In genomic region chr8:70538024-70538579, GRCm38 (mm10) we compare ENCODE assay signal across 8 mouse cellular contexts. TPM values are rescaled to one million over a fixed set of nuclear protein-coding genes. Genes with fewer than 3 reads are reported as not detected.
DNase-seq lines count a peak whose midpoint lies in the region; ATAC-seq and TF ChIP-seq lines count a peak whose summit lies in the region.

No protein-coding gene starts in this region.

- H3K27me3 ChIP-seq in hindbrain, postnatal 0 days (ENCODE audit: insufficient read depth, low read length) = no peaks in the 10 kb centered on the region
- H3K27me3 ChIP-seq in liver, embryonic 13.5 days = no peaks in the 10 kb centered on the region

- no peak for ATAC-seq in hindbrain, postnatal 0 days
- ATAC-seq in liver, embryonic 13.5 days (ENCODE audit: low read depth) = 0 out of 2 replicates have a peak, but pooled peaks have one; percentile 9
- peak; percentile 49 for ATAC-seq in monocyte, adult 5-6 weeks (replicated peaks; ENCODE audit: insufficient number of reproducible peaks, low FRiP score, low TSS enrichment, poor library complexity, severe bottlenecking)

- 17% methylated on average over 24 of the region's 24 CpGs for WGBS in hindbrain, postnatal 0 days
- 15% methylated on average over 24 of the region's 24 CpGs for WGBS in liver, embryonic 13.5 days (ENCODE audit: insufficient replicate concordance)

- TF ChIP-seq CTCF in layer of hippocampus, adult 2 months (conservative IDR thresholded peaks at IDR 0.05) = no peak
- no peak for TF ChIP-seq CTCF in hindbrain, postnatal 0 days (IDR thresholded peaks at IDR 0.05; ENCODE audit: low read depth)

- no peak for DNase-seq in layer of hippocampus, adult 2 months (ENCODE audit: low spot score in 2 of 2)
- no peak for DNase-seq in layer of hippocampus, postnatal 25 days (ENCODE audit: extremely low spot score in 1 of 2, low spot score in 1 of 2)
- DNase-seq in cerebellum, postnatal 10 days = peak; percentile 59 to 61
- DNase-seq in gastrocnemius, adult 8-10 months (ENCODE audit: low spot score in 2 of 2) = peak; percentile 59 to 66
- peak; percentile 58 for DNase-seq in hindbrain, postnatal 0 days (ENCODE audit: low spot score)
- DNase-seq in liver, embryonic 13.5 days = peak; percentile 56
- peak; percentile 46 for DNase-seq in thymus, postnatal 14 days

- peaks cover 22% of the 10 kb centered on the region for H3K36me3 ChIP-seq in hindbrain, postnatal 0 days (ENCODE audit: insufficient read depth, low read length)
- H3K36me3 ChIP-seq in liver, embryonic 13.5 days = peaks cover 41% of the 10 kb centered on the region

- peak overlapping the region; percentile 97 for H3K4me2 ChIP-seq in hindbrain, postnatal 0 days (ENCODE audit: low read depth, low read length)
- peak overlapping the region; percentile 99 for H3K4me2 ChIP-seq in liver, embryonic 13.5 days

- peak overlapping the region; percentile 45 for H3K9ac ChIP-seq in hindbrain, postnatal 0 days (replicated peaks; ENCODE audit: low read length)
- H3K9ac ChIP-seq in liver, embryonic 13.5 days = peak overlapping the region; percentile 79

- no peaks in the 10 kb centered on the region for H3K9me3 ChIP-seq in hindbrain, postnatal 0 days (ENCODE audit: low read length)
- H3K9me3 ChIP-seq in liver, embryonic 13.5 days (replicated peaks) = no peaks in the 10 kb centered on the region

- peak overlapping the region; percentile 99 for H3K4me3 ChIP-seq in layer of hippocampus, adult 2 months
- H3K4me3 ChIP-seq in hindbrain, postnatal 0 days (ENCODE audit: low read length) = peak overlapping the region; percentile 82
- peak overlapping the region; percentile 93 for H3K4me3 ChIP-seq in liver, embryonic 13.5 days (replicated peaks)

- peaks cover 14% of the 10 kb centered on the region; the same call in 1 of the 2 replicates for H3K4me1 ChIP-seq in hindbrain, postnatal 0 days (ENCODE audit: insufficient read depth, low read length)
- H3K4me1 ChIP-seq in liver, embryonic 13.5 days (replicated peaks) = peaks cover 42% of the 10 kb centered on the region

- H3K27ac ChIP-seq in layer of hippocampus, adult 2 months = peak overlapping the region; percentile 96
- H3K27ac ChIP-seq in hindbrain, postnatal 0 days = peak overlapping the region; percentile 90
- peak overlapping the region; percentile 92 for H3K27ac ChIP-seq in liver, embryonic 13.5 days

RNA-seq across cellular contexts. Expression of gene Ell, which starts 1.2 kb away (rescaled TPM):
- total RNA-seq in layer of hippocampus, adult 2 months (2021) = 10 to 100 TPM; 20.5 to 24.4 TPM
- total RNA-seq in layer of hippocampus, postnatal 25 days (2021) = 10 to 100 TPM; 20.3 to 23.5 TPM
- total RNA-seq in gastrocnemius, adult 8-10 months (2022) = 10 to 100 TPM; 11.9 to 14.7 (median 12.3) TPM
- total RNA-seq in hindbrain, postnatal 0 days (2014; rRNA removed) = 15.6 and 16.7 TPM in 2 replicates
- 10.0 and 10.8 TPM in 2 replicates for polyA plus RNA-seq in hindbrain, postnatal 0 days (2015; fragmentation: Nextera tagmentation; extraction: Ambion mirVana)
- 9.7 and 10.5 TPM in 2 replicates for polyA plus RNA-seq in liver, embryonic 13.5 days (2015; fragmentation: Nextera tagmentation; extraction: Ambion mirVana)
- 13.9 to 16.9 TPM (median 15.1 TPM) in 3 replicates for total RNA-seq in monocyte, adult 5-6 weeks (2017)

RNA-seq across cellular contexts. Expression of gene Kxd1, which starts 10.3 kb away (rescaled TPM):
- total RNA-seq in layer of hippocampus, adult 2 months (2021) = 10 to 100 TPM; 37.2 to 40.7 TPM
- total RNA-seq in layer of hippocampus, postnatal 25 days (2021) = 10 to 100 TPM; 37.8 to 38.0 TPM
- 10 to 100 TPM; 68.3 to 80.8 (median 76.7) TPM for total RNA-seq in gastrocnemius, adult 8-10 months (2022)
- total RNA-seq in hindbrain, postnatal 0 days (2014; rRNA removed) = 48.7 and 56.8 TPM in 2 replicates
- polyA plus RNA-seq in hindbrain, postnatal 0 days (2015; fragmentation: Nextera tagmentation; extraction: Ambion mirVana) = 53.8 and 56.6 TPM in 2 replicates
- polyA plus RNA-seq in liver, embryonic 13.5 days (2015; fragmentation: Nextera tagmentation; extraction: Ambion mirVana) = 36.2 TPM in 2 replicates
- total RNA-seq in monocyte, adult 5-6 weeks (2017) = 63.0 to 84.2 TPM (median 67.0 TPM) in 3 replicates

RNA-seq across cellular contexts. Expression of gene Fkbp8, which starts 10.6 kb away (rescaled TPM):
- total RNA-seq in layer of hippocampus, adult 2 months (2021) = 100 to 1,000 TPM; 447 to 453 TPM
- 100 to 1,000 TPM; 432 to 468 TPM for total RNA-seq in layer of hippocampus, postnatal 25 days (2021)
- 100 to 1,000 TPM; 113 to 123 (median 120) TPM for total RNA-seq in gastrocnemius, adult 8-10 months (2022)
- 532 and 593 TPM in 2 replicates for total RNA-seq in hindbrain, postnatal 0 days (2014; rRNA removed)
- polyA plus RNA-seq in hindbrain, postnatal 0 days (2015; fragmentation: Nextera tagmentation; extraction: Ambion mirVana) = 343 and 360 TPM in 2 replicates
- polyA plus RNA-seq in liver, embryonic 13.5 days (2015; fragmentation: Nextera tagmentation; extraction: Ambion mirVana) = 177 and 182 TPM in 2 replicates
- total RNA-seq in monocyte, adult 5-6 weeks (2017) = 147 to 174 TPM (median 173 TPM) in 3 replicates

RNA-seq across cellular contexts. Expression of gene Uba52, which starts 27.5 kb away (rescaled TPM):
- 1,000 to 10,000 TPM in 1 of 2 experiments, 100 to 1,000 TPM in 1; 970 to 1,000 TPM for total RNA-seq in layer of hippocampus, adult 2 months (2021)
- 1,000 to 10,000 TPM; 1,005 to 1,128 TPM for total RNA-seq in layer of hippocampus, postnatal 25 days (2021)
- total RNA-seq in gastrocnemius, adult 8-10 months (2022) = 100 to 1,000 TPM; 794 to 918 (median 839) TPM
- 510 and 535 TPM in 2 replicates for total RNA-seq in hindbrain, postnatal 0 days (2014; rRNA removed)
- polyA plus RNA-seq in hindbrain, postnatal 0 days (2015; fragmentation: Nextera tagmentation; extraction: Ambion mirVana) = 717 and 784 TPM in 2 replicates
- 736 and 758 TPM in 2 replicates for polyA plus RNA-seq in liver, embryonic 13.5 days (2015; fragmentation: Nextera tagmentation; extraction: Ambion mirVana)
- 1,178 to 1,886 TPM (median 1,315 TPM) in 3 replicates for total RNA-seq in monocyte, adult 5-6 weeks (2017)

RNA-seq across cellular contexts. Expression of gene Rex1bd, which starts 31.6 kb away (rescaled TPM):
- total RNA-seq in layer of hippocampus, adult 2 months (2021) = 10 to 100 TPM; 93.9 to 98.1 TPM
- 100 to 1,000 TPM in 1 of 2 experiments, 10 to 100 TPM in 1; 91.1 to 101 TPM for total RNA-seq in layer of hippocampus, postnatal 25 days (2021)
- 100 to 1,000 TPM; 175 to 196 (median 181) TPM for total RNA-seq in gastrocnemius, adult 8-10 months (2022)
- total RNA-seq in hindbrain, postnatal 0 days (2014; rRNA removed) = 140 TPM in 2 replicates
- 188 and 190 TPM in 2 replicates for polyA plus RNA-seq in hindbrain, postnatal 0 days (2015; fragmentation: Nextera tagmentation; extraction: Ambion mirVana)
- 81.2 and 82.3 TPM in 2 replicates for polyA plus RNA-seq in liver, embryonic 13.5 days (2015; fragmentation: Nextera tagmentation; extraction: Ambion mirVana)
- 16.6 to 32.7 TPM (median 26.1 TPM) in 3 replicates for total RNA-seq in monocyte, adult 5-6 weeks (2017)

Comparison
In these comparisons a context has a peak if more than half of its experiments do, and no peak if none do; other contexts are left out.
1. DNase-seq: peak in cerebellum, postnatal 10 days (2 of 2), gastrocnemius, adult 8-10 months (2 of 2), hindbrain, postnatal 0 days (single experiment), liver, embryonic 13.5 days (single experiment) and thymus, postnatal 14 days (single experiment); none in layer of hippocampus, adult 2 months (0 of 2) and layer of hippocampus, postnatal 25 days (0 of 2).
2. Peak in every context shown above with its lines, with median percentiles within 50 percentile points of each other: H3K27ac ChIP-seq and H3K4me3 ChIP-seq.